Comparison of ENCODE assay signal across 8 mouse cellular contexts in the genomic region with DNA sequence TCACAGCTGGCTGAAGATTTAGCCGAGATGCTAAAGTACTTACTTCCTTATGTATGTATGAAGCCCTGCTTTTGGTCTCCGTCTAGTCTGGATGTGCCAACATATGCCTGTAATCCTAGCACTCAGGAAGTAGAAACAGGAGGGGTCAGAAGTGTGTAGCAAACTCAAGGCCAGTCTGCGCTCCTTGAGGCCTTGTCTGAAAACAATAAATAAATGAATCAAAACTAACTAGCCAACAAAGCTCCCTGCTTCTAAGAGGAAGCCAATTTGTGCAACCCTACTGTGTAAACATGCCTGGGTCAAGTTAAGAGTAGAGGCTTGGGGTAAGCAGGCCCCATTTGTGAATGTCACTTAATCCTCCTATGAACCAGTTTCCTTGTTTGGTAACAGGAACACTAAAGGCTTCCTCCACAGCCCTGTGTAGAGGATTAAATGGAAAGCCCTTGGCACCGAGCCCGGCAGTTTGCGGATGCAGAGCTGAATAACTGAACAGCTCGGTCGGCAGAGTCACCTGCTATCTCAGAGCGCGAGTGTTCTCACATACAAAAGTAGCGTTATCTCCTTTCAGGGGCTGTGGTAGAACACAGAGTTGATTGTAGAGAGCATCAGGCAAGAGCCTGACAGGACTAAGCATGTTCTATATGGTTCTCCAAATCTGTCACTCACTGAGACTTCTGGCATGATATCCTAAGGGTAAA.
DNase-seq lines count a peak whose midpoint lies in the region; ATAC-seq and TF ChIP-seq lines count a peak whose summit lies in the region.

No protein-coding gene starts in this region.

- peaks cover 8% of the 10 kb centered on the region; the same call in 1 of the 2 replicates for H3K9me3 ChIP-seq in liver, embryonic 12.5 days (replicated peaks)
- H3K9me3 ChIP-seq in embryonic facial prominence, embryonic 13.5 days: no peaks in the 10 kb centered on the region; the same call in 1 of the 2 replicates
- 0 out of 2 replicates have a peak, but pooled peaks cover 4% of the 10 kb centered on the region for H3K9me3 ChIP-seq in kidney, embryonic 15.5 days (replicated peaks)
- peaks cover 3% of the 10 kb centered on the region; the same call in 1 of the 2 replicates for H3K9me3 ChIP-seq in limb, embryonic 12.5 days
- no peaks in the 10 kb centered on the region for H3K9me3 ChIP-seq in stomach, embryonic 15.5 days

- WGBS in liver, embryonic 12.5 days (ENCODE audit: insufficient replicate concordance): 70% methylated on average over 11 of the region's 11 CpGs
- 27% methylated on average over 11 of the region's 11 CpGs for WGBS in embryonic facial prominence, embryonic 13.5 days
- 54% methylated on average over 11 of the region's 11 CpGs for WGBS in kidney, embryonic 15.5 days
- 30% methylated on average over 11 of the region's 11 CpGs for whole genome bisulfite sequencing in limb, embryonic 12.5 days
- 18% methylated on average over 11 of the region's 11 CpGs for WGBS in stomach, embryonic 15.5 days

- peak; percentile 67 for DNase-seq in liver
- DNase-seq in heart, adult 18-20 months: peak; percentile 89 to 91

- no peaks in the 10 kb centered on the region for H3K27me3 ChIP-seq in liver, embryonic 12.5 days (replicated peaks)
- H3K27me3 ChIP-seq in embryonic facial prominence, embryonic 13.5 days: no peaks in the 10 kb centered on the region
- no peaks in the 10 kb centered on the region for H3K27me3 ChIP-seq in kidney, embryonic 15.5 days
- no peaks in the 10 kb centered on the region for H3K27me3 ChIP-seq in limb, embryonic 12.5 days
- no peaks in the 10 kb centered on the region for H3K27me3 ChIP-seq in myocyte (ENCODE audit: control insufficient read depth, insufficient read depth, insufficient read length)
- H3K27me3 ChIP-seq in stomach, embryonic 15.5 days (replicated peaks): no peaks in the 10 kb centered on the region; the same call in 1 of the 2 replicates

- H3K36me3 ChIP-seq in liver, embryonic 12.5 days: no peaks in the 10 kb centered on the region
- H3K36me3 ChIP-seq in embryonic facial prominence, embryonic 13.5 days: 0 out of 2 replicates have a peak, but pooled peaks cover 3% of the 10 kb centered on the region
- H3K36me3 ChIP-seq in kidney, embryonic 15.5 days: peaks cover 2% of the 10 kb centered on the region
- H3K36me3 ChIP-seq in limb, embryonic 12.5 days: no peaks in the 10 kb centered on the region
- no peaks in the 10 kb centered on the region for H3K36me3 ChIP-seq in myocyte (ENCODE audit: control insufficient read depth, insufficient read depth)
- H3K36me3 ChIP-seq in stomach, embryonic 15.5 days: no peaks in the 10 kb centered on the region

- H3K4me3 ChIP-seq in liver, embryonic 12.5 days: no peak overlapping the region
- H3K4me3 ChIP-seq in embryonic facial prominence, embryonic 13.5 days: no peak overlapping the region
- no peak overlapping the region for H3K4me3 ChIP-seq in kidney, embryonic 15.5 days (replicated peaks)
- no peak overlapping the region for H3K4me3 ChIP-seq in limb, embryonic 12.5 days (replicated peaks)
- H3K4me3 ChIP-seq in myocyte: no peak overlapping the region
- H3K4me3 ChIP-seq in stomach, embryonic 15.5 days (replicated peaks): no peak overlapping the region

- no peak overlapping the region for H3K27ac ChIP-seq in liver, embryonic 12.5 days
- peak overlapping the region; percentile 81 for H3K27ac ChIP-seq in embryonic facial prominence, embryonic 13.5 days
- peak overlapping the region; percentile 71 for H3K27ac ChIP-seq in kidney, embryonic 15.5 days
- peak overlapping the region; percentile 88 for H3K27ac ChIP-seq in limb, embryonic 12.5 days
- H3K27ac ChIP-seq in stomach, embryonic 15.5 days: peak overlapping the region; percentile 75

- H3K9ac ChIP-seq in liver, embryonic 12.5 days: no peak overlapping the region
- no peak overlapping the region for H3K9ac ChIP-seq in embryonic facial prominence, embryonic 13.5 days
- no peak overlapping the region for H3K9ac ChIP-seq in kidney, embryonic 15.5 days
- H3K9ac ChIP-seq in limb, embryonic 12.5 days (replicated peaks): no peak overlapping the region
- no peak overlapping the region for H3K9ac ChIP-seq in stomach, embryonic 15.5 days

- no peak overlapping the region for H3ac ChIP-seq in myocyte (ENCODE audit: control insufficient read depth, insufficient read length)

- no peak overlapping the region for H3K4me2 ChIP-seq in liver, embryonic 12.5 days
- H3K4me2 ChIP-seq in embryonic facial prominence, embryonic 13.5 days: no peak overlapping the region
- H3K4me2 ChIP-seq in kidney, embryonic 15.5 days: no peak overlapping the region
- H3K4me2 ChIP-seq in limb, embryonic 12.5 days: no peak overlapping the region
- H3K4me2 ChIP-seq in myocyte (ENCODE audit: low read depth): peak overlapping the region; percentile 1
- no peak overlapping the region for H3K4me2 ChIP-seq in stomach, embryonic 15.5 days

- no peak for ATAC-seq in liver, embryonic 12.5 days
- ATAC-seq in embryonic facial prominence, embryonic 13.5 days (ENCODE audit: insufficient number of reproducible peaks, insufficient read depth, low FRiP score, low TSS enrichment, low read depth): peak; percentile 72
- peak; percentile 63; the same call in 1 of the 2 replicates for ATAC-seq in kidney, embryonic 15.5 days (replicated peaks; ENCODE audit: low FRiP score)
- peak; percentile 87 for ATAC-seq in limb, embryonic 12.5 days (ENCODE audit: insufficient number of reproducible peaks, insufficient read depth, low FRiP score, low TSS enrichment, low read depth)
- ATAC-seq in stomach, embryonic 15.5 days (ENCODE audit: insufficient read depth, low FRiP score, low read depth): peak; percentile 88

- TF ChIP-seq POLR2A in myocyte (IDR thresholded peaks at IDR 0.05; ENCODE audit: insufficient read length, low read depth): no peak

- H3K79me2 ChIP-seq in myocyte (ENCODE audit: control insufficient read depth, insufficient read depth): no peaks in the 10 kb centered on the region

- no peaks in the 10 kb centered on the region for H3K4me1 ChIP-seq in liver, embryonic 12.5 days
- peaks cover 25% of the 10 kb centered on the region for H3K4me1 ChIP-seq in embryonic facial prominence, embryonic 13.5 days
- peaks cover 6% of the 10 kb centered on the region; the same call in 1 of the 2 replicates for H3K4me1 ChIP-seq in kidney, embryonic 15.5 days
- peaks cover 30% of the 10 kb centered on the region for H3K4me1 ChIP-seq in limb, embryonic 12.5 days (replicated peaks)
- H3K4me1 ChIP-seq in stomach, embryonic 15.5 days: peaks cover 12% of the 10 kb centered on the region; the same call in 1 of the 2 replicates

TF ChIP-seq in myocyte, 11 proteins besides CTCF, POLR2A, EP300 and RAD21:
- TF ChIP-seq USF1 (IDR thresholded peaks at IDR 0.05; ENCODE audit: low read depth): no peak
- peak; percentile 76 for TF ChIP-seq SRF (IDR thresholded peaks at IDR 0.05; ENCODE audit: control insufficient read depth, insufficient read length, low read depth)
TF ChIP-seq in myocyte: peak in this region for 1.
